Mouse (Mus musculus) T-helper 2 cell (primary cell): ENCODE results near the gene Pafah1b2.

Source experiments
- in situ Hi-C: fragments of 300-600 bp; cut with MboI, MseI; formaldehyde crosslinking; loops from one replicate; pipeline ENCODE4 v1.15.1; 2025; ENCODE audit warnings: high pct_unique_total_duplicates

Pafah1b2 gene

DNA sequence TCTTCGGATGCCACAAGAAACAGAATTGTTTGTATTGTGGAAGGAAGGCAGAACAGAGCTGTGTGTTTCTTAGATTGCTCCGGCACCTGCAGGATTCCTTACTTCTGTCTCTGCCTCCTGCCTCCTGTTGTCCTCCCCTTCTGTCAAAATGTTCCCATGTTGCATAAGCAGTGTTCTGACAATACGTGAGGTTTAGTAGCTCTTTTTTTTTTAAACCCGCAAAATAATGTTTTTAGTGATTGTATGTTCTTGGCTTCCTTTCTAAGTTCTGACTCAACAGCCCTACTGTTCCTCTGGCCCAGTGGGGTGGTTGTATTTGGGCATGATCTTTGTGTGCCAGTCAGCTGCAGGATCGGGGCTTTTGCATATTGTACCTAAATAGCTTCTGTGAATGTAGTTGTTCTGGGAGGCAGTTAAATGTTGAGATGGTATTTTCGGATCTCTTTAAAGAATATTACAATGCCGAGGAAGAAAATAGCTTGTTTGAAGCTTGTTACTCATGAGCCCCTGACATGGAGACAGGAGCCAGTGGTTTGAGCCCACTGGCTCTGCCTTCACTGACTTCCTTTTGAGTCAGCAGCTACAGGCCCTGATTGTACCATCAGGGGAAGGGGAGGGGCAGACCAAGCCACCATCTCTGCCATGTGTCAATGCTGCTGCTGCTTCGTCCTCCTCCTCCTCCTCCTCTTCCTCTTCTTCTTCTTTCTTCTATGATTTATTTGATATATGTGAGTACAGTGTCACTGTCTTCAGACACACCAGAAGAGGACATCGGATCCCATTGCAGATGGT lies 13.8 kb upstream of the Pafah1b2 start:
- in situ Hi-C loops, result no loop called here

DNA sequence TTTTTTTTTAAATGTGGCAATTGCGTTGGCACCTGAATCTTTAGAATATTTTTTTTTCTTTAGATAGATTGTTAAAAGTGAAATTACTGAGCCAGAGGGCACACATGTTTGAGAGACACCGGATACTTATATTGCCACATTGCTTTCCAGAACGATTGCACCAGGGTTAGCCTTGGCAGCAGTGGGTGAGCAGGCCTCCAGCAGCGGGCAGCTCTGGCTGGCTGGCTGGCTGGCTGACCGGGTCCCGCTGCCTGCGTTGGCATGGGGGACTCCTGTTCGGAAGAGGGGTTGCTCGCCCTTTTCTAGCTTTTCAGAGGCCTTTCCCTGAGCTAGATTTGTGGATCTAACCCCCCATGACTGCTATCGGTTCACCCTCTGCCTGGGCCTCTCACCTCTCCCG lies 11.1 kb upstream of the Pafah1b2 start:
- in situ Hi-C loops, result no loop called here

DNA sequence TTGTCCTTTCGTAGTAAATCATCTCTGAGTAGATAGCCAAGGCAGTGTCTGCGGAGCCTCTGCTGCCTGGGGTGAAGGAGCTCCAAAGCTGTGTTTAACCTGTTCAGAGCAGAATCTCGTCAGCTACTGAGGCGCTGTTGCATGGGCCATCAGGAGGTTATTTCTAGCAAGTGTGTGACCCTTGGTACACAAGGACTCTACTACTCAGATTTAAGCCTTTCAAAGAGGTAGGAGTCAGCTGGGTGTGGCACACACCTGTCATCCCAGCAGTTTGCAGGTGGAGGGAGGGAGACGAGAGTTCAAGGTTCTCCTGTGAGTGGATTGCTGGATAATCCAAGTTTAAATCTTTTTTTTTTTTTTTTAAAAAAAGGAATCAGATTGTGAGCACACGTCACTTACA lies 7.5 kb upstream of the Pafah1b2 start:
- in situ Hi-C loops, result no loop called here

DNA sequence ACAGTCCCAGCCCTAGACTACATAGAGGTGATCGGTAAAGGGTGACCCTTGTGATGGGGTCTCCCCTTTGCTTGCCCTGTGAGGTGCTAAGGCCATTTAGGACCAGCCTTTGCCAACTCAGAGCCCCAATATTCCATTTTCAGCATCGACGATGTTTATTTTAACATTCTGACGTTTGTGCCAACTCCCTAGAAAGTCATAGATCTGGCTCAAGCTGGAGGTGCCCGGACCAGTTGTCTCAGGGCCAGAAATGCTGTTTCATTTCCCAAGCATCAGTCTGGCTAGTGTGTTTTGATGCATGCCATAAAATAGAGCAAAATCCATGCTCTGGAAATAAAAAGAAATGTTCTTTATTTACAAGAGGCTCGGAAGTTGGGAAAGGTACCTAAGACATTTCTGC lies 5.8 kb upstream of the Pafah1b2 start:
- in situ Hi-C loops, result no loop called here

DNA sequence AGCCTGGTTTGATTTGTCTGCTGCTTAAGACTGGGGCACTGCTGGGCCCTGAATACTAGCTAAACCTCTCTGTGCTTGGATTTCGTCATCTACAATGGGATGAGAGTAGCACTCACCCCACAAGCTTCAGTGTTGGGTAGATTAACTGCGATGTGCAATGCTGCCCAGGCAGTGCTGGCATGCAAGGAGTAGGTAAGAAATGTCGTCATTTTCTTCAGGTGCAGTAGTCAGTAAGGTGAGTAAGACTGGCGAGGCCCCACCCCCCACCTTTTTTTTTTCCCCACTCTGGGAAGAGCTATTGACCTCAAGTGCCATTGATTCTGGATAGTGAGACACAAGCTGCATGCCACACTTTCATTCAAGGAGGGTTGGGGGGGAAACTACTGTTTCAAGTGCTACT lies 3.9 kb upstream of the Pafah1b2 start:
- in situ Hi-C loops, result no loop called here

DNA sequence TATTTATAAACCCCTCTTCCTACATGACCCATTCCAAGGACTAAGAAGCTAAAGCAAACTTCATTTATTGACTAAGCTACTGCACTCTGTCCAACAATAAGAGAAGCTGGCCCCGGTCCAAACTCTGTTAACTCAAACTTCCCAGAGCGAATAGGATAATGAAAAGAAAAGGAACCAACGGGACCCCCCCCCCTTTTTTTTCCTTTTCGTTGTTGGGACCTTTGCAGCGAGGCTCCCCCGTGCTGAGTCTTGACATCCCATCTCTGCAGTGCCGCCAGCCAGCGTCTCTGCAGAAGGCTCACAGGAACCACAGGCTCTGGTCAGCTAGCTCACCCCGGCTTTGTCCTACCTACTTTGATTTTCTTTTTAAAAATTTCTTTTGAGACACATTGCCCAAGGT lies 3.3 kb upstream of the Pafah1b2 start:
- in situ Hi-C loops, result no loop called here

DNA sequence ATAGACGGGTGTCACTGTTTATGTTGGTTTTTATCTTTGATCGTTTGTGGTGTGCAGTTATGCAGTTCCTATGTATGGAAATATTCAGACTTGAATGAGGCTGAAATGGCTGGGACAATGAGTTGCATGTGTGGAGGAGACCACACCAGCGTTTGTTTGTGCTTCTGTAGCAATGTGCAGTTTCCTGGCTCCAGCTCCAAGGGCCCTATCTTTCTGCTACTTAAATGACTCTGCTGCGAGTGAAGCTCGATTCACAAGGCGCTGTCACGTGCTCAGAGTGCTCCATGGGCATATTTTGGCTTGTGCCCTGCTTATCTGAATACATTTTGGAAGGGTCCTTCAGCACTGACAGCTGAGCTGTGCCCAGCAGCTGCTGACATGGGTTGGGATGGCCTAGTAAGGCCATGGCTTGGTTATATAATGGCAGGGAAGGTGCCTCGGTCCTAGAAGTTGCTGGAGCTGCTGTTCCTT lies 2.6 kb upstream of the Pafah1b2 start:
- in situ Hi-C loops, result no loop called here

DNA sequence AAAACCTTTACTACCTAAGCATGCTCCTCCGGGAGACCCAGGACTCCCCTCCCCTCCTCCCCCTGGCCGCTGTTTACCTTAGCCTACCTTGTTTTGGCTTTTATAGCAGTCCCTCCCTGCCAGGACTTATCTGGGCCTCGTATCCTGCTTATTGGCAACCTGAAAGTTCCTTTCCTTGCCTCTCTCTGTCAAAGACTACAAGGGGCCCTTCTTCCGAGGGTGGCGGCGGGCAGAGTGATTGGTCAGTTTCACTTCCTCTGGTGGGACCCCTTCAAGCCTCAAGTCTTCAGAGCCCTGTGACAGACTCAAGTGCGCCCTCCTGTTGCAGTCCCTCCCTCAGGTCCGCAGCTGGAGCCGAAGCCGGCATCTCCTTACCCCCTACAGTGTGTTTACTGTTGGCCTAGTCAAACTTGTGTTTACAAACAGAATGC lies 1.8 kb upstream of the Pafah1b2 start:
- in situ Hi-C loops, result loop anchor here (5.0 kb wide), 1 partner anchor 103 kb away; no protein-coding TSS in a partner anchor

DNA sequence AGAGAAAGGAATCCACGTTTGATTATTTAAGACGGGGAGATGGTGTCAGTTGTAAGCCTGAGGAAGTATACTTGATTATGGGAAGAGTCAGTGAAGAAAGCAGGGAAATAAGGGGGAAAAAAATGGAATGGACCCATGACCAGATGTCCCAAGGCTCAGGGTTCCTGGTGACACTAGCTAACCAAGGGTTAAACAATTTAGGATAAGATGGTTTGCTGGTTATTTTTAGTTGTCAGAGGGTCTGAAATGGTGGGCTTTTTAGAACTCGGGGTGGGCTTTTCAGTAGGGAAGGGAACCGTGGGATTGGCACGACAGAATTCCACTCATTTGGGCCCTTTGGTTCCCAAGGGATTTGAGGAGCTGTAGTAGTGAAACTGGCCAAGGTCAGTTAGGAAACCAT lies 1.1 kb upstream of the Pafah1b2 start:
- in situ Hi-C loops, result loop anchor here (5.0 kb wide), 1 partner anchor 104 kb away; no protein-coding TSS in a partner anchor

DNA sequence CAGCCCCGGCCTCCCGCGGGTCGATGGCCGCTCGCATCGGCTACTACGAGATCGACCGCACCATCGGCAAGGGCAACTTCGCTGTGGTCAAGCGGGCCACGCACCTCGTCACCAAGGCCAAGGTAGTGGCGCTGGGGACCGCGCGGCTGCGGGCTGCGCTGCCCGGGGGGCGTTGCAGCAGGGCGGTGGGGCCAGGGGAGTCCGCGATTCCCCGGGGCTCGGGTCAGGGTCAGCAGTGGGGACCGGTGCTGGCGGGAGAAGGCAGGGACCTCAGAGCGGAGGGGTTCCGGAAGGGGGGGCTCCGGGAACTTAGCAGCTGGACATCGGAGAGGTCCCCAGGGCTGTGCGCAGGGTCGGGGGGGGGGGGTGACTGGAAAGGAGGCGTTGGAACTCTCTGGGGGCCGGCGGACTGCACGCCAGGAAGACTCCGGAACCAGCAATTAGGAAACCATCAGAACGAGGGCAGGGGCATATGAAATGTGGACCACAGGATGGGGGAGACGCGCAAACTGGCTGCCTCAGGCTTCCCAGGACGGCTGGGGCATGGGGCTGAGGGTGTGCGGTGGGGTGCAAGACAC lies 608 bp upstream of the Pafah1b2 start:
- in situ Hi-C loops, result loop anchor here (5.0 kb wide), 1 partner anchor 104 kb away; no protein-coding TSS in a partner anchor

DNA sequence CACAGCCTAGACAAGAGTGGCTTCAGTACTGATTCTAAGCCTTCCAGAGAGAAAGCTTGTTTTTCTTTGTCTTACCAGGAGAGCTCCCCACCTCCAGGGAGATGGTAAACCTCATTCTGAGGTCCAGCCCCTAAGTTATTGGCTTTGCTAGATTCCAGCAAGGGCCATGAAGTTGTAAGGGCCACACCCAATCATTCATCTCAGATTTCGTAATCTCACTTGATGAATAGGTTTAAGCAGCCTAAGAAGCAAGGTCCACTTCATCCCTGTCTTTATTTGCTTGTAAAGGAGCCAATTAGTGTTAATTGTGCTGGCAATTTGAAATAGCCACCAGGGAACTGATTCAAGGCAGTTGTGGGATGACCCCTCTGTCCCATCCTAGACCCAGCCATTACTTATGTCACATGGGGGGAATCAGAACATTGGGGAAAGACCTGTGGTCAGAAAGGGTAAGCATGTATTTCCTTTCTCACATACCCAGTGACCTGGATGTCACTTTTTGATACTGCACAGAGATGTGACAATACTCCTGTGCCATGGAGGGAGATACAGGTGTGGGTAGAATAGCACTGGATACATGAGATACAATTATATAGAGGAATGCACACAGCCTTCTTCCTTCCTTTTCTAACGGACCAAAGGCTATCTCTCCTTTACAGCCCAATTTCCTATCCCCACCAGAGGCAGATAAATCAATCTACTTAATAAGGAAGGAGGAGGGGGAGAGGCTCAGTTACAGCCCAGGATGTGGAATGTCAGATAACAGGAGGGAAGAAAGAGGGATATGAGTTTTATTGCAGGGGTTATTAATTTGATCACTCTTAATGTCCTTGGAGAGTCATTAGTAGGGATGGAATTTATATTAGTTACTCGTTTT lies 1.2 kb downstream of the Pafah1b2 start:
- in situ Hi-C loops, result loop anchor here (5.0 kb wide), 1 partner anchor 106 kb away; no protein-coding TSS in a partner anchor

DNA sequence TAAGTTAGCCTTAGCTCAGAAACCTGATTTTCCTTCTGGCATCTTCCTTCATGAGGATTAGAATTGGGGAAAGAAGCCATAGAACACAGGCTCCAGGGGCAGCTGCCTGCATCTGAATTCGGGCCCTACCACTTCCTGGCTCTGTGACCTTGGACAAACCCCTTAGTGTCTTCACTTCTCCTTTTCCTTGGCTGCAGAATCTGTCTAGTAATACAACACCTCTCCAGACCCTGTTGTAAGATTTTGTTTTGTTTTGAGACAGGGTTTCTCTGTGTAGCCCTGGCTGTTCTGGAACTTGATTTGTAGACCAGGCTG lies 2.9 kb downstream of the Pafah1b2 start:
- in situ Hi-C loops, result no loop called here

DNA sequence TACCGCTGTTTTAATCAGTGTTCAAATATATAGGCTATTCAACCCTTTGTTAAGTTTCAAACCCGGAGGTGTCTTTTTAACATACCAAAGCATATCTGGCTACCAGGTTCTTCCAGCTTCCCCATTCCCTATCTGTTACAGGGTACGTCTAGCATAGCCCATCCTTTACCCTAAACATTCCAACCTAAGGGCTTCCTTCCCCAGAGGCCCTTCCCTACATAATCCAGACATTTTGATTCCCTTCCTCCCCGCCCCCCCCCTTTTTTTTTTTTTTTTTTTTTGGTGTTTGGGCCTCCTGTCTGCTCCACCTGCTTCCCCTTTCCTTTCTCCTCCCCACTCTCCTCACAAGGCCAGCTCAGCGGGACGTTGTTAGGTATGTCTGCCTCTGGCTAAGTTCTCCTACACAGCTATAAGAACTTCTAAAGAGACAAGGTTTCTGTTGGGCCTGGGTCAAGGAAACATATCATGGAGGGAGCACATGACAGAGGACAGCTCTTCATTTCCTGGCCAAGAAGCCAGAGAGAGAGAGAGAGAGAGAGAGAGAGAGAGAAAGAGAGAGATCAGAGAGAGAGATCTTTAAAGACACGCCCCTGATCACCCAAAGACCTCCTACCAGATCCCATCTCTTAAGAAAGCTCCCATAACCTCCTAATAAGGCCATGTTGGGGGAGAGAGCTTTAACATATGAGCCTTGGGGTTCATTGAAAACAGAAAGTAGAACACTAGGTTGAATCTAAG lies 3.4 kb downstream of the Pafah1b2 start:
- in situ Hi-C loops, result no loop called here

DNA sequence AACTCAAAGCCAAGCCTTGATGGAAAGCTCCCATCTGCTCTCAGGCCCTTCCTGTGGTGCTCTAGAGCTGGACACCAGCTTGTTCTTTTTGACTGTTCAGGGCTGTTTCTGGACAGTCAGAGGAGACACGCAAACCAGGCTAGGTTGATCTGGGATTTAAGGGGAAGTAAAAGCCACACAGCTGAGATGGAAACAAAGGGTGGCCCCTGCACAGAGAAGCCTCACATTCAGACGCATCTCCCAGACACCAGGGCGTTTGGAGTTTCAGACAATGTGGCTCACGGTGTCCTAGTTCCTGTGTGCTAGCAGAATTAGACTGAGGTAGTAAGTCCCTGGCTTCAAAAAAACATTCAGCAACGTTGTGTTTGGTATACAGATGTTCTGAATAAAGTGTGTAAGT lies 6.3 kb downstream of the Pafah1b2 start:
- in situ Hi-C loops, result no loop called here

DNA sequence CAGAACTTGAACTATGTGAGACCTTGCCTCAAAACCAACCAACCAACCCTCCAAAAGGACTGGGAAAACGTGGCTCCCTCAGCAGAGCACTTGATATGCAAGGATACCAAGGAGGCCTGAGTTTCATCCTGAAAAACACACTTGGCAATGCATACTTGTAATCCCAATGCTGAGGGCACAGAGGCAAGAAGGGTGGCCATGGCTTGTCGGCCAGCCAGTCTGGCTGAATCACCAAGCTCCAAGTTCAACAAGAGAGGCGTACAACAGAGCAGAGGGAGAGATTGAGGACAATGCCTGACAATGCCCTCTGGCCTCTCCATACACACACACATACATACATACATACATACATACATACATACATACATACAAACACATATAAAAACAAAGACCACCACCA lies 8.0 kb downstream of the Pafah1b2 start:
- in situ Hi-C loops, result no loop called here

DNA sequence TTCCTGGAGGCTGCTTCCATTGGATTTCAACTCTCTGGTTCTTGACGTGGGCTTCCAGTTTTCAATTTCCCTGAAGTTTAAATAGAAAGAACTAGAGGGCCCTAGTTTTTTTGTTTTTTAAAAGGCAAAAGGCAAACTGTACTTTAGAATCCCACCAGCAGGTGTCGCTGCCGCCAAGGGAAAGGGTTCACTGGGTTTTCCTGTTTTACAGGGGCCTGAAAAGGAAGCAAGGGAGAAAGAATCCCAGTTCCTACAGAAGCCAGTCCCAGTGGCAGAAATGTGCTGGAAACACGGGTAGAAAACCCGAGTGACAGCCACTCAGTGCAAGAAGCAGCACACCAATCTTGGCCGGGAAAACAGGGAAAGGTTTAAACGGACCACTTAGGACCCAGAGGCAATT lies 8.8 kb downstream of the Pafah1b2 start:
- in situ Hi-C loops, result no loop called here

DNA sequence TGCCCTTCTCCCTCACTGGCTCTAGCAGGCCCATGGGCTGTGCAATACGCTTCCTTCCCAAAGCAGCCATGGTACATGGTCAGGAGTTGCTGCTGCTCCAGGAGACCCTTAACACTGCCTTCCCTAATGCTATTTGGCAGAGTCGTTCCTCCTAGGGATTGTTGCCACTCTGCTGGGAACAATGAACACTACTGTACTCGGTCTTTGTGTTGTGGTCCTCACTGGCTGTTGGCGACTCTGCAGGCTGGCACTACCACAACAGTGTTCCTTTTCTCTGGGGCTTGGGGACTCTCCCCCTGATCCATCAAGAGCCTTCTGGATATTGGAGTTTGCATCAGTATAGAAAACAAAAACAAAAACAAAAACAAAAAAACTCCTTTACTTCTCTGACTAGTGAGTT lies 13.5 kb downstream of the Pafah1b2 start:
- in situ Hi-C loops, result loop anchor here (5.0 kb wide), 1 partner anchor 203 kb away; no protein-coding TSS in a partner anchor

DNA sequence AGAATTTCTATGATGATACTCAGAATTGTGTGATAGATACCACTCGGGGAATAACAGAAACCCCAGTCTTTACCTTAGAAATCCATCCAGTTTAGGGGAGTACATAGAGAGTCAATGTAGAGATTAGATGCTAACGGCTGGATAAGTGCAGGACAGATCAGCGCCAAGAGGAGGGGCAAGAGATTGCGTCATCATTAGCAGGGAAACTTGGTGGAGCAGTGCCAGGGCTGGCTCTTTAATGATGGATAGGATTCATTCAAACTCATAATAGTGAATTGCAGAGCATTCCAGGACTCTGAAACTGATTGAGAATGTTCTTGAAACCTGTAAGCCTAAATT lies 27.3 kb downstream of the Pafah1b2 start:
- in situ Hi-C loops, result loop anchor here (10.0 kb wide), 1 partner anchor 1650 kb away; the partner anchor contains the start of gene H2afx

DNA sequence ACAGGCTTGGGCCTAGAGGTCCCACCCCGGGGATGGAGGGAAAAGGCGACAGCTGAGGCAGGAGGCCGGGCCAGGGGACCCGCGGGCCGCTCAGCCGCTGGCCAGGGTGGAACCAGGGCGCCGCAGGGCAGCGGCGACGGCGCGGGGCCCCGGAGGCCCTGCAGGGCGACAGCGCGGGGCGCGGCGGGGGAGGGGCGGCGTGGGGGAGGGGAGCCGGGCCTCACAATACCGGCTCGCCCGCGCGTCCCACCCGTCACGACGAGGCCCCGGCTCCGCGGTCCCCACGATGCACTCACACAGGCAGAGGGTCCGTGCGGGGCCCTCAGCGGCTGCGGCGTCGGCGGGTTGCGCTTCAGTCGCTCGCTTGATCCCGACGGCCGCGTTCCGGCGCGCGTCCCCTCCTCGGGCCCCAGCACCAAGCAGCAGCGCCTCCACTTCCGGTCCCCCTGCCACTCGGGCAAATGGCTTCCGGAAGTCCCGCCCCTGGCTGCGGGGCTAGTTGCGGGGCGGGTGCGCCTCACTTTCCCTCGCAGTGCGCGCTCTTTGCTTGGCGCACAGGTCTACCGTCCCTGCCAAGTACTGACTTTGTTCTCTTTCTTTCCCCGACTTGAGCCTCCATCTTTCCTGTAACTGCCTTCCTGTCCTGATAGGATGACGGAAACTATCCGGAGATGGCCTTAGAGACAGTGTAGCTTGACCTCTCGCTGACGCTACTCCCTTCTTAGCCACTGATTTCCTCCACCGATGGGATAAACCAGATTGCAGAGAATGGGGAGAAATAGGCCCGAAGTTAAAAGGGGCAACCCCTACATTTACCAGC lies 27.9 kb downstream of the Pafah1b2 start:
- in situ Hi-C loops, result loop anchor here (10.0 kb wide), 1 partner anchor 1650 kb away; the partner anchor contains the start of gene H2afx

DNA sequence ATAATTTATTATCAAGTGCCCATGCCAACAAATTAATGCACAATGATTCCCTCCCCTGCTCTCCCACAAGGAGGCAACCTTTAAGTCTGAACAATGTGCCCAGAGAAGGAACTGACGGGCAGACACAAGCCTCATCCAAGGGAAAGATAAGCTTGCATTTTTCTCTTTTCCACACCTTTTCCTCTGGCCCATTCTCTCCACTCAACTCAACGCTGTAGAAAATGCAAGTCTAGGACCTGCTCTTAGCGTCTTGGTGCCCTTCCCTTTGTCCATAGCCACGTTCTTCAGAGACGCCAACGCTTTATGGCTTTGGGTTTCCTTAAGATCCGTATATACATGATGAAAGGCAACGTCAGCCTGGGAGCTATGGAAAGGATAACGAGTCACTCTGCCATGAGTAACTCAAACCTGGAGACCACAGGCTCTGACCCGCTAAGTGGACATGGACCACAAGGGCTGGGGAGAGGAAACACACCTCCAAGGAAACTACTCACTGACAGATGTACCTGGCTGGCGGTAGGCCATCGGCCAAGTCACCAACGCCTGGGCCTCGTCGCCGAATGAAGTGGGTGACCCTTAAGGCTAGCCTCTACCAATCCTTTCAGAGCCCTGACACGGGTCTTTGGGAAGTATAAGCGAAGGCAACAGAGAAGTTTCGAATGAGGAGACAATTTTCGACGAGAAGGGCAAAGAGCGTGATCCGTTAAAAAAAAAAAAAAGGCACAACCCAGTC lies 28.6 kb downstream of the Pafah1b2 start:
- in situ Hi-C loops, result loop anchor here (10.0 kb wide), 1 partner anchor 1649 kb away; the partner anchor contains the start of gene H2afx
